Mouse (Mus musculus) spleen, postnatal 4 days (tissue): Measurements from ENCODE around the gene Col6a4.

ENCODE experiments used
- DNase-seq, 2 experiments: peaks; one replicate each; pipeline ENCODE4 v3.0.0; 2022; ENCODE audit warnings: low spot score in 2 of 2

The Col6a4 gene

GRCm38 (mm10) chr9:106073956-106074355 is 22.6 kb downstream of the Col6a4 start:
- DNase-seq = no peak

GRCm38 (mm10) chr9:106071651-106072050 is 24.9 kb downstream of the Col6a4 start:
- DNase-seq = no peak

- DNase-seq = no peak
These were observed 43.1 kb downstream of the Col6a4 start for GRCm38 (mm10) chr9:106053446-106053845.

- no peak for DNase-seq
These were observed 52.6 kb downstream of the Col6a4 start for GRCm38 (mm10) chr9:106043921-106044503.

- no peak for DNase-seq
These were observed 56.5 kb downstream of the Col6a4 start for GRCm38 (mm10) chr9:106039915-106040659.

GRCm38 (mm10) chr9:106039276-106039675 is 57.3 kb downstream of the Col6a4 start:
- DNase-seq = no peak

- DNase-seq = no peak
These were observed 57.7 kb downstream of the Col6a4 start for GRCm38 (mm10) chr9:106038865-106039264.

GRCm38 (mm10) chr9:106015666-106016065 is 80.9 kb downstream of the Col6a4 start:
- DNase-seq = no peak

GRCm38 (mm10) chr9:106013139-106013538 is 83.4 kb downstream of the Col6a4 start:
- DNase-seq = no peak

GRCm38 (mm10) chr9:105997955-105998354 is 98.6 kb downstream of the Col6a4 start:
- no peak for DNase-seq

GRCm38 (mm10) chr9:105992425-105992824 is 104.2 kb downstream of the Col6a4 start:
- no peak for DNase-seq

GRCm38 (mm10) chr9:105990099-105990498 is 106.5 kb downstream of the Col6a4 start:
- no peak for DNase-seq

- DNase-seq = no peak
These were observed 107.1 kb downstream of the Col6a4 start for GRCm38 (mm10) chr9:105989468-105989867.

- no peak for DNase-seq
These were observed 108.5 kb downstream of the Col6a4 start for GRCm38 (mm10) chr9:105988096-105988495.

- no peak for DNase-seq
These were observed 111.6 kb downstream of the Col6a4 start for GRCm38 (mm10) chr9:105984931-105985519.

- DNase-seq = no peak
These were observed 118.1 kb downstream of the Col6a4 start for GRCm38 (mm10) chr9:105978479-105978878.

- DNase-seq = no peak
These were observed 119.7 kb downstream of the Col6a4 start for GRCm38 (mm10) chr9:105976871-105977270.

- DNase-seq = no peak
These were observed 120.3 kb downstream of the Col6a4 start for GRCm38 (mm10) chr9:105976314-105976713.

- no peak for DNase-seq
These were observed 122.8 kb downstream of the Col6a4 start for GRCm38 (mm10) chr9:105973736-105974135.

GRCm38 (mm10) chr9:105972031-105972430 is 124.6 kb downstream of the Col6a4 start:
- no peak for DNase-seq

GRCm38 (mm10) chr9:105971351-105971894 is 125.2 kb downstream of the Col6a4 start:
- DNase-seq = no peak

GRCm38 (mm10) chr9:105970901-105971300 is 125.7 kb downstream of the Col6a4 start:
- DNase-seq = no peak

- no peak for DNase-seq
These were observed 128.6 kb downstream of the Col6a4 start for GRCm38 (mm10) chr9:105967976-105968375.
